13 mouse cellular contexts compared by ENCODE assay signal in the genomic region with DNA sequence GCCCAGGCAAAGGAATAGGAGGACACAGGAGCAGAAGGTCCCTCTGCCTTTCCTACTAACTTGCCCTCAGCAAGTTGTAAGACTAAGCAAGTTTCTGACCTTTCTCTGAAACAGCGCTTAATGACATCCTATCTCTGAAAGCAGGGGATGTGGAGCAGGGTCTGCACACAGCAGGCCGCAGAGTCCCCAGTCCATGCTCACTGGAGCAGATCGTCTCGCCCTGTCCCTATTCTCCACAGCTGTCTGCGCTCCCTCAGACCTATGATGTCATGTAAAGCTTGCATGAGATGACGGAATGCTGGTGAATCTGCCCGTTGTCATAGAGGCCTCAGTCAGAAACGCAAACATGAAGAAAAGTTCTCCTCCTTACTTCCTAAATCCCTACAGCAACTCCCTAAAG.
"Had no signal": no experiment of that assay in that cellular context is flagged by ENCODE, and none has a peak within 500 bp of the region (broad histone marks: within the 10 kb centered on the region; RNA-seq: fewer than 3 reads in every experiment).

No protein-coding gene starts in this region.

- H3K36me3 ChIP-seq: neural tube, embryonic 15.5 days; stomach, embryonic 15.5 days had no signal

- DNase-seq: kidney, adult 9 months; kidney, postnatal 10 days; kidney, postnatal 4 days; lung, adult 18-20 months; right cerebral cortex, postnatal 14 days; thymus, adult 2 months; thymus, postnatal 25 days had no signal

- H3K27me3 ChIP-seq: limb, embryonic 13.5 days; neural tube, embryonic 15.5 days; stomach, embryonic 15.5 days had no signal

- H3K9me3 ChIP-seq: limb, embryonic 13.5 days; neural tube, embryonic 15.5 days; stomach, embryonic 15.5 days had no signal

- H3K27ac ChIP-seq: layer of hippocampus, adult 2 months; limb, embryonic 13.5 days; liver, embryonic 14.5 days; neural tube, embryonic 15.5 days; stomach, embryonic 15.5 days had no signal

- H3K4me2 ChIP-seq: limb, embryonic 13.5 days; neural tube, embryonic 15.5 days; stomach, embryonic 15.5 days had no signal

- H3K9ac ChIP-seq: limb, embryonic 13.5 days; liver, embryonic 14.5 days; neural tube, embryonic 15.5 days; stomach, embryonic 15.5 days had no signal

- H3K4me1 ChIP-seq: neural tube, embryonic 15.5 days; stomach, embryonic 15.5 days had no signal

- H3K4me3 ChIP-seq: layer of hippocampus, adult 2 months; limb, embryonic 13.5 days; myocyte; neural tube, embryonic 15.5 days; stomach, embryonic 15.5 days had no signal
